Mouse (Mus musculus) cerebellum, adult 8-10 months (tissue): ENCODE data around the gene Srms.

Experiments
- DNase-seq: peaks from one replicate; pipeline ENCODE4 v3.0.0; 2022

Srms gene

DNA sequence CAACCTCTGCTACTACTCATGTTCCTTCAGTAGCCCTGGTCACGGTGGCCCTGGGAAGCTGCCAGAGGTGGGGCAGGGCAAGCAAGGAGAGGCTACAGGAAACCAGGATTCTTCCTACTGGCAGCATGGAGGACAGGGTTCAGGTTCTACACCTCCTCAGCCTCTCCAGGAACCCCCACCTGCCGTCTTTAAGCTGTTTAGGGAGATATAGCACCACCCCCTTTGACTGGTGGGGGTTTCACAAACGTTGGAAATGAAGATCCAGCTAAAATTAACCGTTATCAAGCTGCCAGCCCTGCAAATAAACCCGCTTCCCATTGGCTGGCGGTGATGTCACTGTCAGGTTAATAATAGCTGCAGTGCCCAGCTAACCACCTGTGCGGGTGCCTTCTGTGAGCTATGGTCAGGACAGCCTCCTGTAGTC, 53.9 kb downstream of the Srms start:
- peak; percentile 87 for DNase-seq

DNA sequence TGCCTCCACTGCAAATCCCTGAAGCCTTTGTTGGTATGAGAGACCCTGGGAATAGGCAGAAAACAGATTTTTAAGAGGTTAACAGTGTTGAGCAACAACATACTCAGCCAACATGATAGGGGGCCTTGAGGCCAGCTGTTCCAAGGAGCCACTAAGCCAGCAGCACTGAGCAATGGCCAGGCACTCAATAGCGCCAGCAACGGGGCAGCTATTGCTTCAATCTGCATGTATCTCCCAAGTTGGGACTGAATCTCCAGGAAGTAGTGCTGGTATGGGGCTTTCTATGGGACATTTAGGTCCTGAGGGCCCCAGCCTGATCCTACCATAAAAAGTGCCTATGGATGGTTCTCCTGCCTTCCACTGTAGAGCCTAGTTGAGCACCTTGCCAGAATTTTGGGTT, 54.5 kb downstream of the Srms start:
- peak; percentile 35 for DNase-seq

DNA sequence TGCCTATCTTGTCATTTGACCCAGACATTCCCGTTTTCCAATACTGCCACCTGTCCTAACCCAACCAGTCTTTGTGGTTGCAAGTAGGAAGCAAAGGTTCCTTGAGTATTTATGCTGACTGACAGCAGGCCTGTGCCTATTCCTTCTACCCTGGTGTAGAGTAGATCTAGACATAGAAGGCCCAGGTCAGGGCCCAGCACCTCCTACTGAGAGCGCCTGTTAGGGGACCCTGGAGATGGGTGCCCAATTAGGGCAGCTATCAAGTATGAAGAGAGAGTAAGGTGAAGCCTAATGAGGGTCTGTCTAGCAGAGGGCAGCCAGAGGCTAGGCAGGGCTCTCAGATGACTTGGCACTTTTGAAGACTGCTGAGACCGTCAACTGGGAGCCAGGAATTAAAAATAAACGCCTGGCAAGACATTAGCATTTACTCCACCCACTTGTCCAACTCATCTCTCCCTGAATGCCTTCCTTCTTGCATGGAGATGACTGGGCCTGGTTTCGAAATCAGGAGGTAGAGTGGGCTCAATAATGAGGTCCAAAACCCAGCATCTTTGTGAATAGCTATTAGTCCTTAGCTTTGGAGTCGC, 55.2 kb downstream of the Srms start:
- peak; percentile 39 for DNase-seq

DNA sequence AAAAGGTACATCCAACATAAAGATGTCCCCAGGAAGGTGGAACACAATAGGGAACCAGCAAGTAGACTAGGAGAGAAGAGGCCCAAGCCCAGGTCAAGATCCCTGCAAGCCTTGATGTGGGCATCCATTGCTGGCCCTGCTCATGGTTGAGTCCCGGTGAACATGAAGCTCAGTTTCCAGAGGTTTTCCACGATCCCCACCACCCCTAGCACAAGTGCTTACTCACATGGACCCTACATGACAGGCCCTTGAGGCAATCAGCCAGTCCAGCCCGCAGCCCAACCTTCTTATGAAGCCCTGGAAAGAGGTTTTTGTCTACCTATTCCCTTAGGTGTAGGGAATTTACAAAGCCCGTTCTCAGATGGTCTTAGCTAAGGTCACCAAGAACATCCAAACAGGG, 55.8 kb downstream of the Srms start:
- no peak for DNase-seq

DNA sequence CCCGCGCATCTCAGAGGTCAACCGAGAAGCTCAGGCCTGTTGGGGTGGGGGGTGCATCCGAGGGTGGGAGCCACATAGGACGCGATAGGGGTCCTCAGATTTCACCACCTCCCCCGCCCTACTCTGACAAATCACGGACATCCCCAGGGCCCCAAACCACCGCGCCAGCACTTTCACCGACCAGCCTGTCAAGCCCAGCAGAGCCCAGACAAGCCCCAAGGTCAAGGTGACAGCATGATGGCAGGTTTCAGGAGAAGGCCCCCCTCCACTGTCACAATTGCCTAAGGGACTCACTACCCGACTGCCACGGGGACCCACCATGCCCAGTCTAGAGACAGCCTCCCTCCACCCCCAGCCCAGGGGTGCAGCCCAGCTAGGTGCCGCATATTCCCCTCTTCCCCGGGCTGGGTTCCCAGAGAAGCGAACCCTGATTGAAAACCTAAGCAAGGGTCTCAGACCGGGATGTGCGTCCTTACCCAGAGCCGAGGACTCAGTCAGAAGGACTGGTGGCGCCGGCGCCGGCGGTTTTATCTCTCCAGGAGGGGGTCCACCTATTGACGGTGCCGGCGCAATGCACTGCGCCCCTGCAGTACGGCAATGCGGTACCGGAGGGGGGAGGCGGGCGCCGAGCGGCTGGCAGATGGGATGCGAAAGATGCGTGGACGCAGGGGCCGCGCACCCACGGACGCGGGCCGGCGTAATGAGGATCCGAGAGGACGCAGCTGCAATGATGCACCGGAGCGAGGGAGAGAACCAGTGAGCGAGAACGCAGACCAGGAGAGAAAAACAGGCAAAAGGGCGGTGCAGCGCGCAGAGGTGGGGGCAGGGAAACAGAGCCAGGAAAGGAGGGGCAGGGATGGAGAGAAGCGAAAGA, 56.5 kb downstream of the Srms start, which contains the start of gene Eef1a2:
TSS of gene Eef1a2 (minus strand) at position 767 of the 874 bp plus-strand sequence.
- DNase-seq = peak; percentile 89

DNA sequence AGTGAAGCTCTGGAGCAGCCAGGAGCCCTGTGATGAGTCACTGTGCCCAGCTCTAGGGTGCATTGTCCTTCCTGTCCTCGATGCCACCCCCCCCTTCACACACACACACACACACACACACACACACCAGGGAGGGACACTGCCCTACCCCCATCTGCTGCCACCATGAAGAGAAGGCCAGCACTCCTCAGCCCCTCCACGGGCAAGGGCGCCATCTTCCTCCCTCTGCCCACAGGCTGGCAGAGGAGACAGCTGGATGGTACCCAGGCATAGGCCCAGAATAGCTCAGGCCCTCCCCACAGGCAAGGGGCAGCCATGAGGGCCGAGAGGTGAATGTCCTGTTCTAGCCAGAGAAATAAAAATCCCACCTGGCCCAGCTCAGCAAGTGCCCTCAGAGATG, 57.2 kb downstream of the Srms start:
- DNase-seq = peak; percentile 79
